Mouse (Mus musculus): ENCODE results near the gene Jdp2.
A peak's percentile ranks its signal among the peaks of the same experiment; 100 is the strongest.

Jdp2 gene

DNA sequence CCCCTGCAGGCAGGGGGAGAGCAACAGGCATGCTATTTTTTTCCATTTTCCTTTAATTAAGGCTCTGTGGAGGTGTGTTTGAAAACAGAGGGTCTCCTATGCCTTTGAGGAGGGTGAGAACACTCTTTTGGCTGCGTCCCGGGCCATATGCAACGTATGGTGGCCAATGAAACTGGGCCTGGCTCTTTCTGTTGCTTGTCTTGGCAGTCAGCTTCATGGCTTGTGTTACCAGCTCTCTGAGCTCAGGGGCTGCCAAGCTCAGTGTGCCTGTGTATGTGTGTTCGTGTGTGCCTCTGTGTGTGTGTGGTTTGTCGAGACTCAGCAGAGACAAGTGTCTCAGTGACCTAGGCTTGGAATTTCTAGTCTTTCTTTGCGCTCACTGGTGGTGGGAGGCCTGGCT lies 2.7 kb downstream of the Jdp2 start:
- DNase-seq (ENCODE audit: low read depth, low spot score), result no peak

DNA sequence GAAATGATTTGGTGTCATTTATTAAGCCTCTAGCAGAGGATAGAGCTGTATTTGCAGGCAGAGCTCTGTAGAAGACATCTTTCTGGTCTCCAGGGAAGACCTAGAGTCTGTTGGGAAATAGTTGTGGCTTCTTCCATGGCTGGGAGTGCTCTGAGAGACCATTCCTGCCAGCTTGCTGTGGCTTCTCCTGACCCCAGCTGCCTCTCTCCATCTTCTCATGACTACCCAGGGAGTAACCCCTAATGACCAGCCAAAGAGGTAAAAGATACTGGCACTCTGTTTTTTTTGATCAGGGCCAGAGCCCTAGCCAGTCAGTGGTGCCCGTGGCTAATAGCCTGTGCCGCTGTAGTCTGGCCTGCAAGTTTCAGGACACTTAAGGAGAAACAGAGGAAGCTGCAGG lies 3.3 kb downstream of the Jdp2 start:
- DNase-seq (ENCODE audit: low read depth, low spot score), result no peak

- DNase-seq (ENCODE audit: low read depth, low spot score), result no peak
Measured at GRCm38 (mm10) chr12:85602811-85603210, 4.0 kb downstream of the Jdp2 start.

GRCm38 (mm10) chr12:85603767-85604166 lies 4.9 kb downstream of the Jdp2 start:
- DNase-seq (ENCODE audit: low read depth, low spot score), result no peak

- DNase-seq (ENCODE audit: low read depth, low spot score), result no peak
Measured at GRCm38 (mm10) chr12:85604301-85604998, 5.6 kb downstream of the Jdp2 start.

GRCm38 (mm10) chr12:85607519-85608449 lies 9.0 kb downstream of the Jdp2 start:
- DNase-seq (ENCODE audit: low read depth, low spot score), result no peak

DNA sequence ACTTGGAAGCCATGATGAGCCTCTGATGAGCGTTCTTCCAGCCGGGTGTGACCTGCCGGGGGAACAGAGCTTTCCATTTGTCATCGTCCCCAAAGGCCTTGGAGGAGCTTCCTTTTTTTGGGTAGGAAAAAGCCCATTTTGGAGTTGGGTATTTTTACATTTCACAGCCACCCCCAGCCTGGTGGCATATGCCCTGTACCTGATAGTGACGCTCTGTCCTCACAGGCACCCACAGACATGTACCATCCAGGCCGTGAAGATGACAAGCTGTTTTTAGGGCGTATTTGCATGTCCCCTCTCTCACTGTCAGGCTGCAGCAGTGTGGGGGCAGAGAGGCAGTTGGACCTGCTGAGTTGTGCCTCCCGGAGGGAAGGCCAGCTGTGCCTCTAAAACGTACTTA lies 11.3 kb downstream of the Jdp2 start:
- no peak for DNase-seq (ENCODE audit: low read depth, low spot score)

- no peak for DNase-seq (ENCODE audit: low read depth, low spot score)
Measured at GRCm38 (mm10) chr12:85614090-85614489, 15.3 kb downstream of the Jdp2 start.

DNA sequence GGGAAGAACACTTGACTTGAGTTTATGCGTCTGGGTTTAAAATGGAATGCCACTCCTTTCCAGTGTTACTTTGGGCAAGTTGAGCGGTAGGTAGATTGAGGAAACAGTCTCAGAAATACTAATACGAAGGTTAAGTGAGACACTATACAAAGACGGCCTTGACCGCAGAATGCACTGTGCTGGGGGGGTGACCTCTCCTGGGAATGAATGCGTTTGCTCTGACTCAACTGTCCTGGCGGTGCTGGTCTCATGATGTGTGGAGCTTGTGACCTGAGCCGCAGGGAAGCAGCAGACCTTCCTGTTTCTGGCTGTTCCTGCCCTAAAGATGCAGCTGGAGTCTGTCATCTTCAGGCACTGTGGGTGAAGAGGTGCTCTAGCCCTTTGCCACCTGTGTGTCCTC lies 16.7 kb downstream of the Jdp2 start:
- peak; percentile 70 for DNase-seq (ENCODE audit: low read depth, low spot score)

- peak; percentile 56 for DNase-seq (ENCODE audit: low read depth, low spot score)
Measured at GRCm38 (mm10) chr12:85617885-85618284, 19.1 kb downstream of the Jdp2 start.

- DNase-seq (ENCODE audit: low read depth, low spot score), result no peak
Measured at GRCm38 (mm10) chr12:85618430-85618829, 19.6 kb downstream of the Jdp2 start.

GRCm38 (mm10) chr12:85619283-85619897 lies 20.6 kb downstream of the Jdp2 start:
- peak; percentile 63 for DNase-seq (ENCODE audit: low read depth, low spot score)

DNA sequence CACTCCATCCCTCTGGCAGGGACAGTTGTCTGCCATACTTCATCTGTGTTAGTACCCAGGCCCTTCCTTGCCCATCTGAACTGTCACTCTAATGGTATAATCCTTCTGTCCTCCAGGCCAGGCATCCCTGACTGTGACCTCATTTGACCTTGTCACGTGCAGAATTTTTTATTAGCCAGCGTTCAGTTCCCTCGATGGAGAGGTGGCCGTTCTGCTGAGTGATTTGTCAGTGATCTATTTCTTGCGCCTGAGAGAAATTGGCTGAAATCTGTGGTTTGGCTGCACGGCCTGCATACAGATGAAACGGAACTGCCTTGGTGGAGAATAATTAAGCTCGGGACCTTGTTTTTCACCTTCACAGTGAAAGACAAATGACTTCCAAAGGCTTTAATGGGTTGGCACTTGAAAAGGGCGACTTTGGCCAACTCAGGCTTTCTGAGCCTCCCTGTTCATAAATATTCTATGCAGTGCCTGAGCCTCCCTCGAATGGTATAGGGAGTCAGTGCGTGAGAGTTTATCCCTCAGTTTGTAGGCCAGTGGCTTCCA lies 21.1 kb downstream of the Jdp2 start:
- DNase-seq (ENCODE audit: low read depth, low spot score), result peak; percentile 44

DNA sequence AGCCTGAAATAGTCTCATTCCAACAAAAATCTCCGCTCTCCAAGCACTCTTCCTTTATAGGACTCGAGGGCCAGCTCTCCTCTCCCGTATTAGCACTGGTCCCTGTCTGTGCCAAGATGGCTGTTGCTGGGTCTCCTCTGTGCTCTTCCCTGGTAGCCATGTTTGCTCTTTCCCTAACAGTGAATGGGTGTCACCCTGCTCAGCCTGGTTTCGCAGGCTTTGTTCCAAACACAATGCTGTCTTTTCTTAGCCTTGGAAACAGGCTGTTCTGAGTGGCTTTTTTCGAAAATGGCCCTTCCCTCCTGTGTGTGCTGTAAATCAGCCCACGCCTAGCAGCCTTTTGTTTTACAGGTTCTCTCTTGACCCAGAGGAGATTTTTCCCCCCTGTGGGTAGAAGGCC lies 22.2 kb downstream of the Jdp2 start:
- peak; percentile 95 for DNase-seq (ENCODE audit: low read depth, low spot score)

- DNase-seq (ENCODE audit: low read depth, low spot score), result peak; percentile 65
Measured at GRCm38 (mm10) chr12:85621673-85622072, 22.8 kb downstream of the Jdp2 start.

GRCm38 (mm10) chr12:85623711-85624110 lies 24.9 kb downstream of the Jdp2 start:
- no peak for DNase-seq (ENCODE audit: low read depth, low spot score)

DNA sequence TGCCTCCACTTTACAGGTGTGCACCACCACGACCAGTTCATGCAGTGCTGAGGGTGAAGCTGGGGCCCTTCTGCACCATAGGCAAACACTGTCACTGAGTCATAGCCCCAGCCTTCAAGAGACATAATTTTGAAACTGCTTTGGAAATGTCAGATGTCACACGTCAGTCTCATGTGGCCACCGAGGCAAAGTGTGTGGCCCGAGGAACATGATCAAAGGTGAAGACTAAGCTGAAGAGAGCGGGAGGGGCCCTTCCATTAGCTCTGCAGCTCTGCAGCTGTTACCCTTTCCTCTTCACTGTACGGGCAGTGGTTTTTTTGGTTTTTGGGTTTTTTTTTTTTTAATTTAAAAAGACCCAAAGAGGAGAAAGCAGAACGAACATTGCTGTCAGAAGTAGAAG lies 25.8 kb downstream of the Jdp2 start:
- DNase-seq (ENCODE audit: low read depth, low spot score), result no peak

- DNase-seq (ENCODE audit: low read depth, low spot score), result peak; percentile 61
Measured at GRCm38 (mm10) chr12:85625852-85626251, 27.0 kb downstream of the Jdp2 start.

- no peak for DNase-seq (ENCODE audit: low read depth, low spot score)
Measured at GRCm38 (mm10) chr12:85629661-85630481, 31.0 kb downstream of the Jdp2 start.

DNA sequence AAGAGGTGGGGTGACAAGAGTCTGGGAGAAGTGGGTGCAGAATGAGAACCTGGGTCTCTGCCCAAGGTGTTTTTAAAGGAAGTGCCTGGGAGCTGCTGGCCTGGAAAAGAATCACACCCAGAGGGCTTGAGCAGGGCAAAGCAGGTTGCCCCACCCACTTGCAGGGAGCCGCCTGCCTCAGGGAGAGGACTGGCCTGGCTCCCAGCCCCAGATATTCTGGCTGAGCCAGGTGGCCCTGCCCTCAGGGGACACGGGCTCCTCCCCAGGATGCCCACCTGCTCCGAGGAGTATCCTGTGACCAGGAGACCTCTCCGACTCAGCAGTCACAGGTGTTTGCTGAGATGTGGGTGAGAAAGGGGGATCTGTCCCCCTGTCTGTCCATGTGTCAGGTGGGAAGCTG lies 32.4 kb downstream of the Jdp2 start:
- no peak for DNase-seq (ENCODE audit: low read depth, low spot score)

DNA sequence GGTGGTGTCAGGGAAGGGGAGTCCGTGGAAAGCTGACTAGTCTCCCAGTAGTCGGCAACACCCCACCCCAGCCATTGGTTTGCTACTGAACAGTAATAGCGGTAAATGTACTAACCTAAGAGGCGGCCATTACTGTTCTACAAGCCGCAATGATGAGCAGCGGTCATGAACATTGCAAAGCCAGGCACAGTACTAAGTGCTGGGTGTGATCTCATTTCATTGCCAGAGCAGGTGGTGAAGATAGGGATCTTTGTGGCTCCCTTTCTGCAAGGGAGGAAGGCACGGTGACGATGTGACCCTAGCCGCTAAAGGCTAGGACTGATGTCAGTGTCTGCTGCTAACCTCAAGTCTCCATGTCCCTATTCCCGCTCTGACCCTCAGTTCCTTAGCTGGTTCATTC lies 33.5 kb downstream of the Jdp2 start:
- DNase-seq (ENCODE audit: low read depth, low spot score), result no peak
